Mouse (Mus musculus) erythroblast, embryonic 14.5 days (primary cell): ENCODE results near the gene Tmem237.

Experiments used
- GATA1 ChIP-seq: IDR thresholded peaks from 2 replicates; pipeline ENCODE4 v1.6.1; 2012; ENCODE audit warnings: low read length, inconsistent platforms, mixed read lengths
- TAL1 ChIP-seq: IDR thresholded peaks from 3 replicates; pipeline ENCODE4 v1.6.1; 2012; ENCODE audit warnings: low read length, inconsistent platforms, mixed read lengths

- TF ChIP-seq GATA1, result no peak
- TF ChIP-seq TAL1, result no peak
Measured at GRCm38 (mm10) chr1:59101020-59101419, 19.2 kb downstream of the Tmem237 start.
